Mouse (Mus musculus) kidney, adult 11 months (tissue): ENCODE measurements around the gene Spam1.

ENCODE experiments used
- DNase-seq: peaks from one replicate; pipeline ENCODE4 v3.0.0; 2022

Spam1 gene

DNA sequence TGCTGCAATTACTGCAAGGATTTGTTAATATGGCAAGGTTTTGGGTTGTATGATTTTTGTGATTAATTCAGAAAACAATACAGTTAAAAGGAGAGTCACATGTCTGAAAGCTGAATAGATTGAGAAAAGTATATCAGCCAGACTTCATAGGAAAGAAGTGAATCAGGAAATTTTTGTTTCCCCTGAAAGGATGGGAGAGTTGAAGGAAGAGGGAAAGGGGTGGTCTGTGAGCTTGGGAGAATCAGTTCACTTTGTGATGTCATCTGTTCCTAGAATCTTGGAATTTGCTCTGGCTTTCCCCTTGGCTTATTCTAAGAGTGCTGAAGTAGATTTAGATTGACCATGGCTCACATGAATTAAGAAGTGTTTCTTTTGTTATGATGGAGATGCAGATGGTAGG, at the start of gene Spam1:
Gene Spam1 (plus strand): TSS at position 301 of the 400 bp plus-strand sequence.
- DNase-seq, result no peak

DNA sequence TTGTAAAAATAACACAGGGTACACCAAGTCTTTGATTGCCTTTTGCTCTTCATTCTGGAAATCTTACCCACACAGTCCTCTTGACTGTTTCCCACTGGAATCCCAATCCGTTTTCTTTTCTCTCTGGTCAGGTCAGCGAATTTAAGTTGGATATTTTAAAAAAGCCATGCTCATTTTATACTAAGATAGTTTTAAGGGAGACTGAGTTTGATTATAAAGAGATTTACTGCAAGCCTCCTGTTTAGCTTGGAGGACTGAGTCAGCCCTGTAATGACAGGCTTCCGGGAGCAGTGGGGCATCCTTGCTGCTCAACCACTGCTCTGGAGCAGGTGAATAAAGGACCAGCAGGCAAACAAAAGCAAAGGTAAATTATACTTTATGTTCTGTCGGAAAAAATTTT, 43.0 kb upstream of the Spam1 start, which contains the start of gene Hyal4:
Gene Hyal4 (plus strand): TSS at position 301 of the 400 bp plus-strand sequence.
- DNase-seq, result no peak

DNA sequence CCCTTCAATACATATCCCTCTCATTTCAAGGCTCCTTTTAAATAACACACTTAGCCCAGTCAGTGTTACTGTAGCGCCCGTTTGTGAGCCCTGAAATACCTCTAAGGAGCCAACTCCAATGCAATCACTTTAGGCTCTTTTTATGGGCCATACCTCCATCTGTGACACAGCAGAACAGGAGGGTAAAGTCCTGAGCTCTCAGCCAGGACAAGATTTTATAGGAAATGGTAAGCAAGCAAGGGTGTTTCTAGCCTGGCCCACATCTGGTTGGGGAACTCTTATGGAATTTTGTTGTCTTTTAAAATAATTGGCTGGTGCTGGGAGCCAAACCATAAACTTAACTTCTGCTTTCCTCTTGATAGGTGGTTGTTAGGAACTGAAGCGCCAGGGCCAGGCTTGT, 31.7 kb upstream of the Spam1 start:
- no peak for DNase-seq

DNA sequence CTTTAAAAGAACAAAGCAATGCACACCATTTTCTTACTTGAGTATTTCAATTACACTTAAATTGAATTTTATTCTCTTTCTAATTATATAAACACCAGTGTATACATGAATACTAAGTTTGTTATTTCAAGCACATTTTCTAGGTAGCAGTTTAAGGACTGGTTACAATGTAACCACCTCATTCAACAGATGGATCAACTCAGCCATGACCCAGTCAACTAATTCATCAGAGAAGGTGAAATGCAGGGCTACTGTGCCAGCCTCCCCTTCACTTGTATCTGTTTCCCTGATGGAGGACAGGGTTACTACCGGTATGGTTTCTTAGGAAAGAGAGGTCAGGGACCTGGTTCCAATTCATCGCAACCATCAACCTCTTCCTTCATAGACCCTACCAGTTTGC, 24.7 kb upstream of the Spam1 start:
- DNase-seq, result no peak

DNA sequence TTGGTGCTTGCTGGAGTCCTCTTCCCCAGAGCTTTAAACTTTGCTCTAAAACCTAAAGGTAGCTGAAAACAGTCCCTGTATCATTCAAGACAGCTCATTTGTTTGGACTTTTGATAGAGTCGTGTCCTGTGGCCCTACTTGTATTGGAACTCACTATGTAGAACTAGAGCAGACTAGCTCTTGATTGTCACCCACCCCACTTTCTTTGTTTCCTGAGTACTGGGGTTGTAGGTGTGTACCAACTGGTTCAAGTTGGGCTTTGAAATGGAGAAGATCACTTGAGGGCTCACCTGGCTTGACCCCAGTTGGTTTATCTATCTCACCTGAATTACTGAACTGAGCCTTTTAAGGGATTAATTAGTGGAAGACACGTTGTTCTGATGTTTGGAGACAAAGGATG, 11.8 kb upstream of the Spam1 start:
- DNase-seq, result no peak

DNA sequence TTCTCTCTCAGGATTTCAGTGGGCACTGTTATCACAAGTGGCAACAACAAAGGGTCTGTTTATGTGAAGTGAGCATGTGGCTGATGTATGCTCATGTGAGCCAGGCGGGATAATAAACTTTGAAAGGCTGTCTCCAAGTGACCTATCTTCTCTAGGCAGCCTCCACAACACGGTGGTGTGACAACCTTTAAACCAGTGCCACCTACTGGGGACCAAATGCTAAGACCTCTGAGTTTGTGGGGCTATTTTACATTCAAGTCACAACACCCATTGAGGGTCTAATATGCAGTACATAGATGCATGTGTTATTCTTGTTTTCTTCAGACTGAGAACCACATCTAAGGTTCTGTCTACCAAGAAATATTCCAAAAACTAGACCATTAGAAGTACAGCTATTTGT, 31.1 kb downstream of the Spam1 start:
- no peak for DNase-seq
